Mouse (Mus musculus) G1E-ER4 (cell line): Measurements from ENCODE around the gene Usp42. TPM values are rescaled to one million over a fixed set of nuclear protein-coding genes. Genes with fewer than 3 reads are reported as not detected.

ENCODE experiments used
- GATA1 ChIP-seq: IDR thresholded peaks from one replicate; pipeline ENCODE4 v1.8.0; 2012; ENCODE audit warnings: low read length, inconsistent platforms
- polyA plus RNA-seq: library from polyadenylated mRNA; stranded (reverse); fragments of >175 nt; gene quantifications from 2 replicates; pipeline ENCODE4 v1.2.3, GENCODE M21; 2012

The Usp42 gene
- polyA plus RNA-seq, 1 experiment, result 28.3 TPM

DNA sequence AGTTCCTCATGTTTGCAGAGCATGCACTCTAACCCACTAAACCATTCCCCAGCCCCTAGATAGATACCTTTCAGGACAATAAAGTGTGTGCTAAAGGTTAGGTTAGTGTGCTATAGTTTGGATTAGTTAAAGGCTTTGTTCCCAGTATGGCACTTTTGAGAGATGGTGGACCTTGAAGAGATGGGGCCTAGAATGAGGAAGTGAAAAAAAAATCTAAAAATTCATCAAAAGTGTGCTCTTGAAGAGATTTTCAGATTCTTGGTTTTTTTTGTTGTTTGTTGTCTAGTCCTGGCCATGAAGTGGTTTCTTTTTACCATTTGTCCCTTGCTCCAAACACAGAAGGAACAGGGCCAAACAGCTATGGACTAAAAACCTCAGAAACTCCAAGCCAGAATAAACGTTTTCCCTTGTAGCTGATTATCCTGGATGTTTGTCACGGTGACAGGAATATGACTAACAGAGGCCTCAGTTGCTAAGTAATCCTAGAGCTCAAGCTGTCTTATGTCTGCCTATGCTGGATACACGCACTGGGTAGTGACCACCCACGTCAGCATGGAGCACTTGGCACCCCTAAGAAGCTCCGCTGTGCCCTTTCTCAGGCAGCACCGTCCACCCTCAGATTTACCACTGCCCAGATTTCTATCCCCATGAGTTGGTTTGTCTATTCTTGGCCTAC lies 61.2 kb downstream of the Usp42 start:
- TF ChIP-seq GATA1, result no peak

DNA sequence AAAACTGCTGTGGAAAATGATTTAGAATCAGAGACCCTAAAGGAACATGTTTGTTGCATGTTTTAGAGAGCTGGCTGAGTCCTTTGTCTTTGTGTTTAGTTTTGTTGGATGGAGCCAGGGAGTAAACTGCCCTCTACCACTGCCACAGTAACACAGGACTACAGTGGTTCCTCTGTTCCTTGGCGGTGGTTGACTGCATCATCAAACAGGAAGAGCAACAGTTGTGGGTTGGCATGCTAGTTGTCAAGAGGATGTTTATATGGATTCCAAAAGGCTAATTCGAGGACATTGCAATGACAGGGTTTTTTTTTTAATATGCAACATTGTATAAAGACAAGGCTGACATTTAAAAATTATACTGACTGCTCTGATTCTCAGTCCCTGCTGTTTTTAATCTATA lies 62.2 kb downstream of the Usp42 start:
- no peak for TF ChIP-seq GATA1

DNA sequence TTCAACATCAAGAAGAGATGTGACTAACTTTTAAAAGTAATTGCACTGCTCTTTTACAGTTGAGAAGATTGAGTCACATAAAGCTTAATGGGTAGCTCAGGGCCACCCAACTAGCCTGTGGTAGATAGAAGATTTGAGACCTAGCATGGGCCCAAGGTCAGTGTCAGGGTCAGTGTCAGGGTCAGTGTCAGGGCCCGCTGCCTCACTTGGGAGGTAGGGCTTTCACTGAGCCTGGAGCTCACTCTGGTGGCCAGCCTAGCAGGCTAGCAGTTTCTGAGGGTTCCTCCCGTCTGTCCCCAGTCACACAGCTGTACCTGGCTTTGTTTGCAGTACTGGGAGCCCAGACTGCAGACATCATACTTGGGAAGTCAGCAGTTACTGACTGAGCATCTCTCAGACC lies 62.7 kb downstream of the Usp42 start:
- no peak for TF ChIP-seq GATA1

DNA sequence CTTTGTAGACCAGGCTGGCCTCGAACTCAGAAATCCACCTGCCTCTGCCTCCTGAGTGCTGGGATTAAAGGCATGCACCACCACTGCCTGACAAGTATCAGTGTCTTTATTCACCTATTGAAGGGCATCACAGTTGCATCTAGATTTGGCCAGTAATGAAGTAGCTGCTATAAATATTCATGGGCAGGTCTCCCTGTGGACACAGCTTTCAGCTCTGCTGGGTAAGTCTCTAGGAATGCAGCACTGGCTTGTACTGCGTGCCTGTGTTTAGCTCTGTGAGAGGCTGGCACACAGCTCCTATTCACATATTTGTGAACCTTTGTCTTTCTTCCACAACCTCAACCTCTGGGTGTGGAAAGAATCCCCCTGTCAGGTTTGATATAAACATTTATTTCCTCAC lies 63.2 kb downstream of the Usp42 start:
- TF ChIP-seq GATA1, result no peak

DNA sequence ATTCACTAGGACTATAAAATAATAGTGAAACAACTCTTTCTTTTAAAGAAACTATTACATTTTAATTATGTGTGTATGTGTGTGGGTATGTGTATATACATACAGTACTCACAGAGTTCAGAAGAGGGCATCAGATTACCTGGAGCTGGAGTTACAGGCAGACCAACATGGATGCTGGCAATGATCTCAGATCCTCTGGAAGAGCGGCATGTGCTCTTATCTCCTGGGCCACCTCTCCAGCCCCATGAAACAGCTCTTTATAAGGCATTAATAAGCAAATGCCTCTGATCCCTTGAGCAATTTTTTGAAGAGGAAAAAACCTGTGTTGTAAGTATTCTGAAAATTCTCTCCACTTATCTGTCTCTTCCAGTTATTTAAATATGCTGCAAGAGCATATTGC lies 66.1 kb downstream of the Usp42 start:
- TF ChIP-seq GATA1, result no peak

DNA sequence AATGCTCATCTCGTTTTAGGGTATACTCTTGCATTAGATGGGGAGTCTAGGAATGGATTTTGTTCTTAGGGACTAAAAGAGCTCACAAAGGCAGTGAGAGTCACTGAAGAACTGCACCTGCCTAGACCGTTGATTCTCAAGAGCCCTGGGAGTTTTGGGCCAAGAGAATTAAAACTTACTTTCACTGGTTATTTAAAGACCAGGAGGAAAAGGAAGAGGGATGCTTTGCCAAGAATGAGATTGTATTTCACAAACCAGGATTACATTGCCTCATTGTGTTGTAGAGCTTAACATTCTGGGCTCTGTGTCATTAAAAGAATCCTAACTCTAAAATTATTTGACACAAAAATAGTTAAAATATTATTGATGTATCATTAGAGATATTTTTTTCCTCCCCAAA lies 66.5 kb downstream of the Usp42 start:
- TF ChIP-seq GATA1, result no peak

DNA sequence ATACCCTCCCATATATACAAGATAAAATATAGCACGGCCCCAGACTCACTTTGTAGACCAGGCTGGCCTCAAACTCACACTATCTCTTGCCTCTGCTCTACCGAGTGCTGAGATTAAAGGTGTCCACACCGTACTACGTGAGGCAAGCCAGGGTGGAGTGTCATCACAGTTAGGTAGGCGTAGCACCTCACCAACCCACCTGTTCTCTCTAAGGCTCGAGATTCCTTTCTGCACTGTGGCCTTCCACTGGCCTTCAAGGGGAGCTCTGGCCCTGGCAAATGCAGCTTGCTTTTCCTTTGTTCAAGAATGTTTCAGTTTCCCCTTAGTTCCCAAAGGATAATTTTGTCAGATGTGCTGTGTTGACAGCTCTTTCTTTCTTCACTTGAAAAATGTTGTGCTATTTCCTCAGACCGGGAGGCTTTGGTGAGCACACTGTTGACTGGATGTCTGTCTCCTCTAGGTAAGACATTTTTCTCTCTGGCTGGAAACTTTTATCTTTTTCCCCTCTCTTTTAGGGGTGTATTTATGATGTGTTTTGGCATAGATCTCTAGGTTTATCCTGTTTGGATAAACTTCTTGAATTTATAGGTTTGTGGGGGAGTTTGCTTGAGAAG lies 68.9 kb downstream of the Usp42 start:
- no peak for TF ChIP-seq GATA1

Other genes starting within 250 kb of the Usp42 start
- gene Rac1, start 204.2 kb downstream of the Usp42 start, polyA plus RNA-seq, result 108 and 155 TPM in 2 replicates
- 89.0 and 119 TPM in 2 replicates for gene Cyth3, start 109.8 kb downstream of the Usp42 start, polyA plus RNA-seq
- 19.0 and 26.8 TPM in 2 replicates for gene Eif2ak1, start 85.5 kb upstream of the Usp42 start, polyA plus RNA-seq
- 0.03 and 0.11 TPM in 2 replicates for gene Ankrd61, start 165.4 kb upstream of the Usp42 start, polyA plus RNA-seq
- gene Aimp2, start 177.6 kb upstream of the Usp42 start, polyA plus RNA-seq, result 119 and 129 TPM in 2 replicates
- gene Pms2, start 177.7 kb upstream of the Usp42 start, polyA plus RNA-seq, result 0.70 and 1.4 TPM in 2 replicates
- gene Gm42421, start 195.9 kb upstream of the Usp42 start, polyA plus RNA-seq, result not detected in 2 replicates
- not detected in 2 replicates for gene Rsph10b, start 200.8 kb upstream of the Usp42 start, polyA plus RNA-seq